Mouse (Mus musculus): ENCODE measurements at regions not wholly inside any gene's neighbourhood (a gene's known extent, or its start where the extent isn't known, plus 50 kb on each side); places are given as distances from the start of the nearest gene placed in this dataset.

DNA sequence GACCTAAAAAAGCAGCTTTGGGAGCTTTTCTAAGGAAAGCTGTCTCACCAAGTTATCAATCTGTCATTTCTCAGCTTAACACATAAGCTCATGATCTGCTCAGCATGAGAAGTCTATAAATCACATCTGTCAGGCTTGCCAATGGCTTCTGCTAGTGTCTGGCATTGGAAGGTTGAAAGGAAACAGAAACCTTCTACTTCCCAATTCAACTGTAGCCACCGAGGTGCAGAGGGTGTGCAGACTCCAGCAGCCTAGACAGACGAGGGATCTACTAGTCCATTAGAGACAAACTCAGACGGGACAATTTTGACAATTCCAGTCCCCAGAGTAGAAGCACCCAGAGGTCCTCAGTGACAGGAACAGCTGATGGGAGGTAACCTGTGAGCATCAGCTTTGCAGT is 103.0 kb downstream of the Nab1 start:
- TF ChIP-seq EP300 (IDR thresholded peaks at IDR 0.05) (no peak), CTCF (IDR thresholded peaks at IDR 0.05) (no peak)
- H3K36me3 ChIP-seq (ENCODE audit: insufficient read depth, low read length): no peaks in the 10 kb centered on the region
- DNase-seq (ENCODE audit: low spot score): no peak
- H3K27me3 ChIP-seq (replicated peaks; ENCODE audit: insufficient read depth, low read length): no peaks in the 10 kb centered on the region
- WGBS: 37% methylated on average over 3 of the region's 3 CpGs
- no peak overlapping the region for H3K4me3 ChIP-seq (ENCODE audit: low read depth, low read length)
- no peak overlapping the region for H3K9ac ChIP-seq (replicated peaks; ENCODE audit: low read depth)
- no peaks in the 10 kb centered on the region for H3K9me3 ChIP-seq (ENCODE audit: low read length)
- H3K4me2 ChIP-seq (replicated peaks; ENCODE audit: low read depth, low read length): no peak overlapping the region
- ATAC-seq: no peak
- H3K4me1 ChIP-seq (ENCODE audit: insufficient read depth, low read depth, low read length): no peaks in the 10 kb centered on the region
- no peak overlapping the region for H3K27ac ChIP-seq (ENCODE audit: low read length)

GRCm38 (mm10) chr1:52392933-52393332 is 107.5 kb downstream of the Nab1 start:
- DNase-seq (ENCODE audit: low spot score): peak; percentile 12
- TF ChIP-seq CTCF (IDR thresholded peaks at IDR 0.05) (peak; percentile 37), EP300 (IDR thresholded peaks at IDR 0.05) (no peak)
- Histone ChIP-seq H3K4me3 (ENCODE audit: low read depth, low read length) (no peak overlapping the region), H3K9ac (replicated peaks; ENCODE audit: low read depth) (no peak overlapping the region), H3K27me3 (replicated peaks; ENCODE audit: insufficient read depth, low read length) (no peaks in the 10 kb centered on the region), H3K4me1 (ENCODE audit: insufficient read depth, low read depth, low read length) (no peaks in the 10 kb centered on the region), H3K27ac (ENCODE audit: low read length) (no peak overlapping the region), H3K4me2 (replicated peaks; ENCODE audit: low read depth, low read length) (no peak overlapping the region), H3K36me3 (ENCODE audit: insufficient read depth, low read length) (no peaks in the 10 kb centered on the region), H3K9me3 (ENCODE audit: low read length) (no peaks in the 10 kb centered on the region)
- 41% methylated on average over 2 of the region's 2 CpGs for WGBS
- ATAC-seq: no peak

DNA sequence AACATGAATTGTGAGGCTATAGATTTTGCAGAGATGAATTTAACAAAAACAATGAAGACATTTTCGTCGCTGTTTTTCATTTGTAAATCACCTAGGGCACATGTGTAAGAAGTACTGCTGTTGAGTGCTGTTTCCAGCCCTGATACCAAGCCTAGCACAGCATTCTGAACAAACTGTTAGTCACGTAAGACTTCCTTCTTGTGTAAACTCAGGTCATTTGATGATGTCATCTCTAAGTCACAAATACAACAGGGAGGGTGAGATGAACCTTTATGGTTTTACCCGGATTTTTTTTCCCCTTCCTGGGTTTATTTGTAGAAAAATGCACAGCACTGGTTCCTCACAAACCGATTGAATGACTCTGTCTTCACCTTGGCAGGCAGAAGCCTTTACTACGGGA is 111.6 kb downstream of the Nab1 start:
- Histone ChIP-seq H3K27ac (ENCODE audit: low read length) (no peak overlapping the region), H3K27me3 (replicated peaks; ENCODE audit: insufficient read depth, low read length) (no peaks in the 10 kb centered on the region), H3K4me3 (ENCODE audit: low read depth, low read length) (no peak overlapping the region), H3K9ac (replicated peaks; ENCODE audit: low read depth) (no peak overlapping the region), H3K4me1 (ENCODE audit: insufficient read depth, low read depth, low read length) (no peaks in the 10 kb centered on the region), H3K36me3 (ENCODE audit: insufficient read depth, low read length) (no peaks in the 10 kb centered on the region), H3K9me3 (ENCODE audit: low read length) (no peaks in the 10 kb centered on the region), H3K4me2 (replicated peaks; ENCODE audit: low read depth, low read length) (no peak overlapping the region)
- TF ChIP-seq CTCF (IDR thresholded peaks at IDR 0.05) (no peak), EP300 (IDR thresholded peaks at IDR 0.05) (no peak)
- DNase-seq (ENCODE audit: low spot score) (no peak), ATAC-seq (no peak)
- 60% methylated on average over 6 of the region's 6 CpGs for WGBS

- no peak for ATAC-seq
- Histone ChIP-seq H3K27ac (ENCODE audit: low read length) (no peak overlapping the region), H3K4me1 (ENCODE audit: insufficient read depth, low read depth, low read length) (no peaks in the 10 kb centered on the region), H3K4me3 (ENCODE audit: low read depth, low read length) (no peak overlapping the region), H3K4me2 (replicated peaks; ENCODE audit: low read depth, low read length) (no peak overlapping the region), H3K9me3 (ENCODE audit: low read length) (no peaks in the 10 kb centered on the region), H3K9ac (replicated peaks; ENCODE audit: low read depth) (no peak overlapping the region), H3K36me3 (ENCODE audit: insufficient read depth, low read length) (no peaks in the 10 kb centered on the region), H3K27me3 (replicated peaks; ENCODE audit: insufficient read depth, low read length) (no peaks in the 10 kb centered on the region)
- 61% methylated on average over 6 of the region's 6 CpGs for WGBS
- no peak for DNase-seq (ENCODE audit: low spot score)
- no peak for TF ChIP-seq EP300 (IDR thresholded peaks at IDR 0.05)
- TF ChIP-seq CTCF (IDR thresholded peaks at IDR 0.05): no peak
Observed at GRCm38 (mm10) chr1:52388118-52388517, 112.4 kb downstream of the Nab1 start.

DNA sequence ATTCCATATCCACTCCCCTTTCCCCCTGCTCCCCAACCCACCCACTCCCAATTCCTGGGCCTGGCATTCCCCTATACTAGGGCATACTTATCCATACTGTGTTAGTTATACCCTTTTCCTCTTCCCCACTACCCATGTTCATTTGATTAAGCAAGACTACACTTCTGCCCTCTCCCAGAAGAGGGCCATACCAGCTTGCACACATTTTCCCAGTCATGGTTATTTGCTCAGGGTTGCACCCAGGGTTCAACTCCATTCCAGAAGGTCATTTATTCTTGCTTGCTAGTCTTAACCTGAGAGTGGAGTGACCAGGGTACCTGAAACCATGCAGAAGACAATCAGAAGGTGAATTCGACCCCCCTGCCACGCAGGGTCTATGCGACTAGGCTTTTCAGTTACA is 113.4 kb downstream of the Nab1 start:
- Histone ChIP-seq H3K4me2 (replicated peaks; ENCODE audit: low read depth, low read length) (no peak overlapping the region), H3K9ac (replicated peaks; ENCODE audit: low read depth) (no peak overlapping the region), H3K36me3 (ENCODE audit: insufficient read depth, low read length) (no peaks in the 10 kb centered on the region), H3K27me3 (replicated peaks; ENCODE audit: insufficient read depth, low read length) (no peaks in the 10 kb centered on the region), H3K4me3 (ENCODE audit: low read depth, low read length) (no peak overlapping the region), H3K9me3 (ENCODE audit: low read length) (no peaks in the 10 kb centered on the region), H3K27ac (ENCODE audit: low read length) (no peak overlapping the region), H3K4me1 (ENCODE audit: insufficient read depth, low read depth, low read length) (no peaks in the 10 kb centered on the region)
- DNase-seq (ENCODE audit: low spot score) (no peak), ATAC-seq (no peak)
- TF ChIP-seq CTCF (IDR thresholded peaks at IDR 0.05): peak; percentile 32; the same call in 1 of the 2 replicates
- no peak for TF ChIP-seq EP300 (IDR thresholded peaks at IDR 0.05)
- WGBS: 77% methylated on average over 3 of the region's 3 CpGs

GRCm38 (mm10) chr1:52375320-52375719 is 125.2 kb downstream of the Nab1 start:
- DNase-seq (ENCODE audit: low spot score) (no peak), ATAC-seq (no peak)
- H3K4me1 ChIP-seq (ENCODE audit: insufficient read depth, low read depth, low read length): no peaks in the 10 kb centered on the region
- H3K9me3 ChIP-seq (ENCODE audit: low read length): no peaks in the 10 kb centered on the region
- H3K27ac ChIP-seq (ENCODE audit: low read length): no peak overlapping the region
- no peak overlapping the region for H3K4me3 ChIP-seq (ENCODE audit: low read depth, low read length)
- no peaks in the 10 kb centered on the region for H3K27me3 ChIP-seq (replicated peaks; ENCODE audit: insufficient read depth, low read length)
- 60% methylated on average over 6 of the region's 6 CpGs for WGBS
- TF ChIP-seq CTCF (IDR thresholded peaks at IDR 0.05) (no peak), EP300 (IDR thresholded peaks at IDR 0.05) (no peak)
- H3K9ac ChIP-seq (replicated peaks; ENCODE audit: low read depth): no peak overlapping the region
- H3K4me2 ChIP-seq (replicated peaks; ENCODE audit: low read depth, low read length): no peak overlapping the region
- no peaks in the 10 kb centered on the region for H3K36me3 ChIP-seq (ENCODE audit: insufficient read depth, low read length)

DNA sequence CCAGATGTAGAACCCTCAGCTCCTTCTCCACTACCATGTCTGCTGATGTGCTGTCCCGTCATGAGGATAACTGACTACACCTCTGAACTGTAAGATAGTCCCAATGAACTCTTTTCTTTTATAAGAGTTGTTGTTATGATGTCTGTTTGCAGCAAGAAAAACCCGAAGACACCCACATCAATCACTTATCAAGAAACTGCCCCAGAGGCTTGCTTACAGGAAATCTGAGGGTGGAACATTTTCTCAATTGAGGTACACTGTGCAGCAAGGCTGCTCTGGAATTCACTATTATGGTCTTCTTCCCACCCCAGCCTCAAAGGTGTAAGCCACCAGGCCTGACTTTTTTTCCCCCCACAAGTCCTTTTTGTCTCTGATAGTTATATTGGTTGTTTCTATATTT is 125.8 kb downstream of the Nab1 start:
- Histone ChIP-seq H3K4me3 (ENCODE audit: low read depth, low read length) (no peak overlapping the region), H3K4me2 (replicated peaks; ENCODE audit: low read depth, low read length) (no peak overlapping the region), H3K27me3 (replicated peaks; ENCODE audit: insufficient read depth, low read length) (no peaks in the 10 kb centered on the region), H3K9me3 (ENCODE audit: low read length) (no peaks in the 10 kb centered on the region), H3K4me1 (ENCODE audit: insufficient read depth, low read depth, low read length) (no peaks in the 10 kb centered on the region), H3K27ac (ENCODE audit: low read length) (no peak overlapping the region), H3K9ac (replicated peaks; ENCODE audit: low read depth) (no peak overlapping the region), H3K36me3 (ENCODE audit: insufficient read depth, low read length) (no peaks in the 10 kb centered on the region)
- no peak for DNase-seq (ENCODE audit: low spot score)
- WGBS: 81% methylated on average over 2 of the region's 2 CpGs
- ATAC-seq: no peak
- TF ChIP-seq EP300 (IDR thresholded peaks at IDR 0.05): no peak
- TF ChIP-seq CTCF (IDR thresholded peaks at IDR 0.05): no peak

Data from lung, postnatal 0 days (tissue).